Mouse (Mus musculus) myocyte (in vitro differentiated cells): ENCODE data around the gene Map4k1. TPM values are rescaled to one million over a fixed set of nuclear protein-coding genes. Genes with fewer than 3 reads are reported as not detected.

ENCODE experiments used
- H3K27me3 ChIP-seq: one replicate; pipeline ENCODE4 v1.6.1; 2011; ENCODE audit not compliant: control insufficient read depth, insufficient read depth, insufficient read length
- H3K36me3 ChIP-seq: one replicate; pipeline ENCODE4 v1.6.1; 2011; ENCODE audit not compliant: control insufficient read depth, insufficient read depth
- H3K4me2 ChIP-seq: one replicate; pipeline ENCODE4 v1.6.1; 2011; ENCODE audit warnings: low read depth, control low read depth
- H3K4me3 ChIP-seq: one replicate; pipeline ENCODE4 v1.5.1; 2011; ENCODE audit warnings: mild to moderate bottlenecking, control low read depth, moderate library complexity
- H3K79me2 ChIP-seq: one replicate; pipeline ENCODE4 v1.6.1; 2011; ENCODE audit not compliant: control insufficient read depth, insufficient read depth
- H3ac ChIP-seq: one replicate; pipeline ENCODE4 v1.6.1; 2011; ENCODE audit not compliant: control insufficient read depth, insufficient read length
- CEBPB ChIP-seq: IDR thresholded peaks from 2 replicates; pipeline ENCODE4 v1.6.1; 2011; ENCODE audit warnings: mild to moderate bottlenecking, moderate library complexity; ENCODE audit not compliant: poor library complexity, insufficient read depth, severe bottlenecking
- E2F4 ChIP-seq: IDR thresholded peaks from one replicate; pipeline ENCODE4 v1.6.1; 2011; ENCODE audit warnings: mild to moderate bottlenecking, control low read depth, moderate library complexity; ENCODE audit not compliant: insufficient read depth
- MAX ChIP-seq: IDR thresholded peaks from one replicate; pipeline ENCODE4 v1.6.1; 2011; ENCODE audit warnings: low read depth, mild to moderate bottlenecking, control low read depth
- MYOD1 ChIP-seq, 3 experiments: IDR thresholded peaks; one replicate each; pipeline ENCODE4 v1.6.1; 2011; ENCODE audit warnings: control low read depth in 2 of 3, low read depth in 2 of 3, mild to moderate bottlenecking in 2 of 3, moderate library complexity in 1 of 3; ENCODE audit not compliant: insufficient read length in 2 of 3, control insufficient read depth in 1 of 3
- MYOG ChIP-seq, 3 experiments: IDR thresholded peaks; one replicate each; pipeline ENCODE4 v1.6.1; 2011; ENCODE audit warnings: control low read depth in 2 of 3, low read depth in 2 of 3, mild to moderate bottlenecking in 2 of 3; ENCODE audit not compliant: insufficient read length in 2 of 3, control insufficient read depth in 1 of 3, insufficient read depth in 1 of 3
- POLR2A ChIP-seq: IDR thresholded peaks from one replicate; pipeline ENCODE4 v1.6.1; 2011; ENCODE audit warnings: low read depth, mild to moderate bottlenecking, control low read depth, moderate library complexity; ENCODE audit not compliant: insufficient read length
- POLR2AphosphoS2 ChIP-seq: IDR thresholded peaks from one replicate; pipeline ENCODE4 v1.6.1; 2011; ENCODE audit warnings: low read depth, control low read depth; ENCODE audit not compliant: insufficient read length
- REST ChIP-seq: IDR thresholded peaks from one replicate; pipeline ENCODE4 v1.6.1; 2011; ENCODE audit warnings: mild to moderate bottlenecking, control low read depth, moderate library complexity; ENCODE audit not compliant: insufficient read depth, insufficient read length
- SRF ChIP-seq: IDR thresholded peaks from one replicate; pipeline ENCODE4 v1.6.1; 2011; ENCODE audit warnings: low read depth; ENCODE audit not compliant: control insufficient read depth, insufficient read length
- TCF12 ChIP-seq: IDR thresholded peaks from one replicate; pipeline ENCODE4 v1.6.1; 2011; ENCODE audit warnings: mild to moderate bottlenecking, control low read depth; ENCODE audit not compliant: poor library complexity, insufficient read depth, severe bottlenecking
- TCF3 ChIP-seq: IDR thresholded peaks from one replicate; pipeline ENCODE4 v1.6.1; 2011; ENCODE audit warnings: low read depth, control low read depth; ENCODE audit not compliant: insufficient read length
- USF1 ChIP-seq: IDR thresholded peaks from one replicate; pipeline ENCODE4 v1.6.1; 2011; ENCODE audit warnings: low read depth, mild to moderate bottlenecking, control low read depth, moderate library complexity
- polyA plus RNA-seq: library from polyadenylated mRNA; unstranded; fragments of >200 nt; fragmentation: generic; extraction: Trizol; gene quantifications from one replicate; pipeline ENCODE4 v1.2.1, GENCODE M21; 2012; ENCODE audit warnings: missing spikeins

Map4k1 gene
- polyA plus RNA-seq, 1 experiment: 0.18 TPM

DNA sequence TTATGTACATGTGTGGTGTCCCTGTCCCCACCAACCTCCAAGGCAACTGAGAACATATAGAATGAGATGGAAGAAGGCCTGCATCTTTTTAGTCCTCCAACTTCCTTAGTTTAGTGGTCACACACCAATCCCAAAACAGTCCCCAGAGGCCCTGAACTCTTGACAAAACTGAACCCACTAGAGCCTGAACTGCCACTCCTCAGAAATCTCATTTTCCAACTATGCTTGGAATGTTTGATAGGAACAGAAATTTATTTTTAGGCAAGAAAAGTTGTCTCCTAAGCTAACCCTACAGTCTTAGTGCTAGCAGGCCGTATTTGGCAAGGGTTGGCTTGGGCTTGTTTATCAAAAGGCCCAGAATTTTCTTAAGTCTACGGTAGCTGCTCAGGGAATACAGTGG, 30.1 kb upstream of the Map4k1 start:
- peak overlapping the region; percentile 70 for H3K4me2 ChIP-seq
- TF ChIP-seq MYOG (IDR thresholded peaks at IDR 0.05; ENCODE audit: control insufficient read depth in 1 of 3, insufficient read depth in 1 of 3, insufficient read length in 2 of 3, low read depth in 2 of 3) (no peak), TCF12 (no peak), POLR2A (no peak), SRF (peak; percentile 34), REST (no peak)
- H3ac ChIP-seq: no peak overlapping the region
- peaks cover 88% of the 10 kb centered on the region for H3K79me2 ChIP-seq
- no peaks in the 10 kb centered on the region for H3K27me3 ChIP-seq
- H3K36me3 ChIP-seq: peaks cover 5% of the 10 kb centered on the region
- H3K4me3 ChIP-seq: no peak overlapping the region

DNA sequence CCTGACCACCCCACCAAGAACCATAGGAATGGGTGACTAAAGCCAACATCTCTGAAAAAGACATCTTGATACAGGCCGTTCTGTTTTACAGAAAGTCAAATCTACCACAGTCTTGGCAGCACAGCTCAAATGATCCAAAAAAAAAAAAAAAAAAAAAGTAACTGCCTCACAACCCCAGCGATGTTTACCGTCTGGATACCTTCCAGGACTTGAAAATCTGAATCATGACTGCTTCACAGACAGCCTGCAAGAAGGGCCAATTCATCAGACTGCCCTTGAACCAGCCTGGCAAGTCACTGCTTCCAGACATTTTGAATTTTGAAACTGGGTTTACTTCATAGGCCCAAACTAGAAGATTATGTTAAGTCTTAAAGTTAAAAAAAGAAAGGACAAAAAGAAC, 29.1 kb upstream of the Map4k1 start:
- Histone ChIP-seq H3K79me2 (peaks cover 88% of the 10 kb centered on the region), H3ac (no peak overlapping the region), H3K36me3 (peaks cover 5% of the 10 kb centered on the region), H3K27me3 (no peaks in the 10 kb centered on the region), H3K4me3 (no peak overlapping the region), H3K4me2 (peak overlapping the region; percentile 70)
- TF ChIP-seq CEBPB: no peak
- TF ChIP-seq SRF: no peak
- no peak for TF ChIP-seq REST
- TF ChIP-seq POLR2AphosphoS2: no peak
- TF ChIP-seq TCF3: no peak
- no peak for TF ChIP-seq MYOG (IDR thresholded peaks at IDR 0.05; ENCODE audit: control insufficient read depth in 1 of 3, insufficient read depth in 1 of 3, insufficient read length in 2 of 3, low read depth in 2 of 3)
- no peak for TF ChIP-seq MYOD1 (IDR thresholded peaks at IDR 0.05; ENCODE audit: control insufficient read depth in 1 of 3, insufficient read length in 2 of 3, low read depth in 2 of 3)
- TF ChIP-seq POLR2A: no peak
- TF ChIP-seq USF1: no peak
- TF ChIP-seq MAX: no peak
- TF ChIP-seq TCF12: no peak
- TF ChIP-seq E2F4: no peak

DNA sequence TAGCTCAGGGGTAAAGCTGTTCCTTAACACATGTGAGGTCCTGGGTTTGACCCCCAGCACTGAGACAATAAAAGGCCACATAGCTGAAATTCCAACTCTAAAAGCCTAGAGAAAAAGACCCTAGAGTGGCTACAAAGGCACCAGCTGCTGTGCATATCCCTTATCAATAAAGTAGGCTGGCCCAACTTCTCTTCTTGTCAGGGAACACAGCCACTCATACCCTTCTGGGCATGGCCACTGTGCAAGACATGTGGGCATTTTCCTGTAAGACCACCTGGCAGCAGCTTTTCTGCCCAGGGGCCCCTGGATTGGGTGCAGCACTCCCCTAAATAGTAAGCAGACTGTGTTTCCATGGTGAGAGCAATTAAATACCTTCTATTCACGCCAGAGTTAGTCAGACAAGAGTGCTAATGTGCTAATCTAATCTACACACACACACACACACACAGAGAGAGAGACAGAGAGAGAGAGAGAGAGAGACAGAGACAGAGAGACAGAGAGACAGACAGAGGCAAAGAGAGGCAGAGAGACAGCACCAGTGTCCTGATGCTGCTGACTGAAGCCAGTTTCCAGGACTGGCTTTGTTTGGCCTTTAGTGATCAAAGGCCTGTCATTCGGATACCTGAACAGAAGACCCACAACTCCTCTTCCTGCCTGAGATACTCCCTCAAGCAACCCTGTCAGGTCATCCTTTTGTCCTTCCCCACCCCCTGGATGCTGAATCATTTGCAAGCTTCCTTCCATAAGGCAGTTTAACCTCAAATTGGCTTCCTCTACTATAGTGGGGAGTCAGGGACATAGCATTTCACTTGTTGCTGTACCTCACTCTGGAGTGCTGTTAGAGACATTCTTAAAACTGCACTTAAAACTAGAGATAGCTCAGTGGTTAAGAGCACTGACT, 28.1 kb upstream of the Map4k1 start:
- no peak overlapping the region for H3ac ChIP-seq
- H3K4me3 ChIP-seq: no peak overlapping the region
- H3K4me2 ChIP-seq: peak overlapping the region; percentile 70
- peaks cover 5% of the 10 kb centered on the region for H3K36me3 ChIP-seq
- peaks cover 88% of the 10 kb centered on the region for H3K79me2 ChIP-seq
- H3K27me3 ChIP-seq: no peaks in the 10 kb centered on the region
- TF ChIP-seq TCF12 (no peak), REST (no peak), MYOG (IDR thresholded peaks at IDR 0.05; ENCODE audit: control insufficient read depth in 1 of 3, insufficient read depth in 1 of 3, insufficient read length in 2 of 3, low read depth in 2 of 3) (no peak), POLR2AphosphoS2 (no peak)

DNA sequence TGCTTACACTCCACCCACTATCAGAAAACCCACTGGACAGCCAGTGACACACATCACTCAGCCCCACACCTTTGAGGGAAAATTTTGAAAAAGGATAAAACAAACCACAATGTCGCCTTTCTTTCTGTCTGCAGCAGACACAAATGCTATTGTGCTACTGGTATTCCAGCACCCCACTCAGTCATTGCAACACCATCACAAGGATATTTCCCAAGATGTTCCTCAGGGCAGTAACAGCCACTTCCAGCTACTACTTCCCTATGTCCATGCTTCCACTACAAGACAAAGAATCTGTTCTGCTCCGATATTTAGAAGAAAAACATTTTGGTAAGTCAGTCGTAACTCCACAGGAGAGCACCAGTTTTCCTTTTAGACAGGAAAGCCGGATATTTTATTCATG, 27.1 kb upstream of the Map4k1 start:
- peak overlapping the region; percentile 83 for H3K4me2 ChIP-seq

DNA sequence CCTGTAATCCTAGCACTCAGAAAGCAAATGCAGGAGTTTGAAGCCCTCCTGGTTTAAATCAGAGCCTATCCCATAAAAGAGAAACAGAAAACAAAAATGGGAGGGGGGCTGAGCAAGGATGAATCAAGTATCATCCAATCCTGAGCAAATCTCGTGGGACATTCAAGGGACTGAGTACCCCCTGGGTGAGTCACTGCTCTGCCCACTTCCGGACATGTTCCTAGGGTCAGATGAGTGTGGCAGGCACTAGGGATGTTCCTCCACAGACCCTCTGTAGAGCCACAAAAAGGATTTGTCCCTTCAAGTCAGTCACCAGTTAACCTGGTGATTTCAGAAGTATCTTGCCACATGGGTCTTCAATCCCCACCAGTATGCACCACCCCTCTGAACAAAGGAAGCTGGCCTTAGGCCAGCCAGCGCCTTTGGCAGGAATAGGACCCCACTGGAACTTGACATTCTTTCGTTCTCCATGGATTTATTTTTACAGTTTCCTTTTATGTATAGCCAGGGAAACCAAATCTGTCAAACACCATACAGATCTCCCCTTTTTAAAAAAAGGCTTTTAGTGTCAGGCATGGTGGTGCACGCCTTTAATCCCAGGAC, 26.5 kb upstream of the Map4k1 start:
- Histone ChIP-seq H3K4me2 (peak overlapping the region; percentile 83), H3ac (no peak overlapping the region), H3K79me2 (peaks cover 88% of the 10 kb centered on the region), H3K27me3 (no peaks in the 10 kb centered on the region), H3K36me3 (peaks cover under 1% of the 10 kb centered on the region), H3K4me3 (no peak overlapping the region)
- TF ChIP-seq MYOD1 (IDR thresholded peaks at IDR 0.05; ENCODE audit: control insufficient read depth in 1 of 3, insufficient read length in 2 of 3, low read depth in 2 of 3): no peak

More for the DNA sequence above, 27.1 kb upstream of the Map4k1 start:
- Histone ChIP-seq H3ac (no peak overlapping the region), H3K36me3 (peaks cover 5% of the 10 kb centered on the region), H3K79me2 (peaks cover 88% of the 10 kb centered on the region), H3K27me3 (no peaks in the 10 kb centered on the region), H3K4me3 (no peak overlapping the region)
- TF ChIP-seq MYOD1 (IDR thresholded peaks at IDR 0.05; ENCODE audit: control insufficient read depth in 1 of 3, insufficient read length in 2 of 3, low read depth in 2 of 3): no peak
- TF ChIP-seq CEBPB: peak; percentile 74
- no peak for TF ChIP-seq SRF
